ENCODE assay signal across 8 mouse cellular contexts in the genomic region with DNA sequence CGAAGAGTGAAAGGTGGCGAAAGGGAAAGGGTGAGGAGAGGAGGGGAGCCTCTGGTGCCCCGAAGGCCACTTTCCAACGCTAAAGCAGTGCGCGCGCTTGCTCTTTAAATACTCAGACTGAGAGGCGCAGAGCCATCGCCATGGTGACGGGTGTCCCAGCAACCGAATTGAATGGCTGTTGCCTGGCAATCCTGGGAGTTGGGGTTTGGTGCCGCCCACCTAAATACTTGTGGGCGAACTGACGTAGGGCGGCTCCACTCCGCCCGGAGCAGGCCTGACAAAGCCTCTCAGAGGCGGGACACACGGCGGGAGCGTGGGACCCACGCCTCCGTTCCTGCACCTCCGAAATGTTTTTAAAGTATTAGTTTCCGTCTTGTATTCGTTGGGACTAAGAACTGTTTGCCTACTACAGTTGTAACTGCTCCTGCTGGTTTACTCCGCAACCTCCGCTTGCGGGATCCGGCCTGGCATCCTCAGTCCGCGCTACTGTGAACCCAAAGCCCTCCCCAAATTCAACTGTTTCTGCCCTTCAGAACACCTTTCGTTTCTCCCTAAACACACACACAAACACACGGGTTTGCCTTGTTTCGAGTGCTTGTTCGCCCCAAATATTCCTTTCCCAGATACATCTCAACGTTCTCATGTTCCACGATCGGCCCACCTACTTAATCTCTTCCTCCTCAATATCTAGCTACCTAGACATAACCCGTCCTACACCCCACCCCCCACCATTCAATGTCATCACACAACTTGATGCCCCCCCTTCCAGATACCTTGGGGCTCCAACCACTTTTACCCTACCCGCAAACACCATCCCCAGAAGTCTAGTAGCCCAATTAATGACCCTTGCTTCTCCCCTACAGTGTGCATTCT. TPM values are rescaled to one million over a fixed set of nuclear protein-coding genes. Genes with fewer than 3 reads are reported as not detected.
DNase-seq lines count a peak whose midpoint lies in the region; ATAC-seq lines count a peak whose summit lies in the region.

No protein-coding gene starts in this region.

- ATAC-seq in activated CD4-positive, CD25-positive, alpha-beta regulatory T cell, adult 4 months: peak; percentile 62

- DNase-seq in embryo, embryonic 10 days (ENCODE audit: low spot score): peak; percentile 99
- peak; percentile 64 for DNase-seq in gastrocnemius, postnatal 10 days
- peak; percentile 83 for DNase-seq in hindlimb bud, embryonic 11.5 days (ENCODE audit: extremely low spot score, low read depth, low spot score)
- peak; percentile 77 to 93 for DNase-seq in left cerebral cortex, adult 8-10 months (ENCODE audit: low spot score in 2 of 2)
- DNase-seq in lung, postnatal 4 days: peak; percentile 91 to 95
- peak; percentile 97 for DNase-seq in retina, postnatal 1 day
- peak; percentile 87 for DNase-seq in yolk sac, embryonic 10.5 days (ENCODE audit: low spot score)

RNA-seq across cellular contexts. Expression of gene Mtx1, which starts 0.7 kb away (rescaled TPM):
- polyA plus RNA-seq in activated CD4-positive, CD25-positive, alpha-beta regulatory T cell, adult 4 months (2017; shearing (Covaris generic)): 100 to 1,000 TPM in 1 of 2 experiments, 10 to 100 TPM in 1; 90.7 to 112 TPM
- 10 to 100 TPM; 55.2 to 57.3 TPM for total RNA-seq in gastrocnemius, postnatal 10 days (2021)
- total RNA-seq in left cerebral cortex, adult 8-10 months (2022): 100 to 1,000 TPM in 2 of 4 experiments, 10 to 100 TPM in 2; 95.4 to 105 (median 99.8) TPM

RNA-seq across cellular contexts. Expression of gene Muc1, which starts 1.3 kb away (rescaled TPM):
- polyA plus RNA-seq in activated CD4-positive, CD25-positive, alpha-beta regulatory T cell, adult 4 months (2017; shearing (Covaris generic)): under 1 TPM; 0.88 to 0.97 TPM
- total RNA-seq in gastrocnemius, postnatal 10 days (2021): under 1 TPM; 0.16 to 0.63 TPM
- total RNA-seq in left cerebral cortex, adult 8-10 months (2022): 1 to 10 TPM in 1 of 4 experiments, under 1 TPM in 3; 0.36 to 1.5 (median 0.67) TPM

RNA-seq across cellular contexts. Expression of gene Thbs3, which starts 12.6 kb away (rescaled TPM):
- polyA plus RNA-seq in activated CD4-positive, CD25-positive, alpha-beta regulatory T cell, adult 4 months (2017; shearing (Covaris generic)): 1 to 10 TPM in 1 of 2 experiments, under 1 TPM in 1; 0.22 to 2.4 TPM
- 10 to 100 TPM; 46.2 to 61.5 TPM for total RNA-seq in gastrocnemius, postnatal 10 days (2021)
- 10 to 100 TPM; 14.2 to 24.3 (median 22.2) TPM for total RNA-seq in left cerebral cortex, adult 8-10 months (2022)

RNA-seq across cellular contexts. Expression of gene Krtcap2, which starts 18.2 kb away (rescaled TPM):
- 100 to 1,000 TPM; 275 to 319 TPM for polyA plus RNA-seq in activated CD4-positive, CD25-positive, alpha-beta regulatory T cell, adult 4 months (2017; shearing (Covaris generic))
- 10 to 100 TPM; 78.1 to 93.1 TPM for total RNA-seq in gastrocnemius, postnatal 10 days (2021)
- 10 to 100 TPM; 70.4 to 91.2 (median 83.7) TPM for total RNA-seq in left cerebral cortex, adult 8-10 months (2022)

RNA-seq across cellular contexts. Expression of gene Trim46, which starts 18.6 kb away (rescaled TPM):
- 1 to 10 TPM; 2.1 to 3.4 TPM for polyA plus RNA-seq in activated CD4-positive, CD25-positive, alpha-beta regulatory T cell, adult 4 months (2017; shearing (Covaris generic))
- under 1 TPM; 0.70 to 0.86 TPM for total RNA-seq in gastrocnemius, postnatal 10 days (2021)
- 10 to 100 TPM; 66.2 to 74.6 (median 68.4) TPM for total RNA-seq in left cerebral cortex, adult 8-10 months (2022)

Comparison
In these comparisons a context has a peak if more than half of its experiments do, and no peak if none do; other contexts are left out.
1. Peak in every context shown above with its lines: DNase-seq and ATAC-seq.